Mouse (Mus musculus): Measurements from ENCODE around the gene 9130409I23Rik.

DNA sequence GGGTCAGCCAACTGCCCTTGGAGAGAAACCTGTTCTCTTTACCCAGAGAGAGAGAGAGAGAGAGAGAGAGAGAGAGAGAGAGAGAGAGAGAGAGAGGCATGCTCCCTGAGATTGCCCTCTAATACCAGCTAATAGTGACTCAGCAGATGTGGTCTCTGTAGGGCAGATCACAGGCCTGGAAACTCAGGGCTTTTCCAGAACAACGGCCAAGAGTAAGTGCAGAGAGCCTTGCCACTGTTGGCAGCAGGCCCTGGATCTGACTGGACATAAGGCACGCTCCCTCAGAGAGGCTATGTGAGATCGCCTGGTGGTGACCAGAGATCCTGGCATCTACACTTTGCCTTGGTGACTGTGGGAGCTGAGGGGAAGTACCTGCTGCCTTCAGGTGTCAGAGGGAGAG, 41.3 kb upstream of the 9130409I23Rik start:
- TF ChIP-seq EP300 (optimal IDR thresholded peaks at IDR 0.05) (no peak), CTCF (IDR thresholded peaks at IDR 0.05; ENCODE audit: low read depth) (no peak)
